Mouse (Mus musculus) kidney, adult 8-10 months (tissue): ENCODE measurements around the gene Gpr65.
"Not testable (repeated sequence)": the region's sequence is repeated elsewhere in the genome, so short reads cannot be mapped to it uniquely, and the experiment has no call there.

Experiments used
- DNase-seq, 2 experiments: peaks; one replicate each; pipeline ENCODE4 v3.0.0; 2022

Gene Gpr65

GRCm38 (mm10) chr12:98283487-98283860 is 15.0 kb downstream of the Gpr65 start:
- no peak for DNase-seq

GRCm38 (mm10) chr12:98284477-98284876 is 16.0 kb downstream of the Gpr65 start:
- DNase-seq = no peak

- DNase-seq = no peak
These were observed 22.0 kb downstream of the Gpr65 start for GRCm38 (mm10) chr12:98290475-98290874.

- no peak for DNase-seq
These were observed 23.8 kb downstream of the Gpr65 start for GRCm38 (mm10) chr12:98292278-98292677.

- DNase-seq = no peak
These were observed 25.8 kb downstream of the Gpr65 start for GRCm38 (mm10) chr12:98294241-98294640.

- DNase-seq = no peak
These were observed 33.5 kb downstream of the Gpr65 start for GRCm38 (mm10) chr12:98301980-98302379.

- no peak for DNase-seq
These were observed 34.6 kb downstream of the Gpr65 start for GRCm38 (mm10) chr12:98303013-98303412.

- no peak for DNase-seq
These were observed 38.9 kb downstream of the Gpr65 start for GRCm38 (mm10) chr12:98307179-98307915.

- no peak for DNase-seq
These were observed 43.1 kb downstream of the Gpr65 start for GRCm38 (mm10) chr12:98311376-98312083.

- DNase-seq = no peak
These were observed 47.5 kb downstream of the Gpr65 start for GRCm38 (mm10) chr12:98315924-98316323.

- DNase-seq = no peak
These were observed 49.4 kb downstream of the Gpr65 start for GRCm38 (mm10) chr12:98317718-98318340.

- DNase-seq = no peak
These were observed 54.0 kb downstream of the Gpr65 start for GRCm38 (mm10) chr12:98322426-98322825.

- DNase-seq = not testable (repeated sequence)
These were observed 55.7 kb downstream of the Gpr65 start for GRCm38 (mm10) chr12:98324170-98324569.
